Mouse (Mus musculus) WW6 (cell line): Measurements from ENCODE around the gene Slx.
"Not testable (repeated sequence)": the region's sequence is repeated elsewhere in the genome, so short reads cannot be mapped to it uniquely, and the experiment has no call there.

Source experiments
- DNase-seq: peaks from one replicate; pipeline ENCODE4 v3.0.0-alpha.2; 2013; ENCODE audit warnings: low read depth, low spot score

Slx gene

DNA sequence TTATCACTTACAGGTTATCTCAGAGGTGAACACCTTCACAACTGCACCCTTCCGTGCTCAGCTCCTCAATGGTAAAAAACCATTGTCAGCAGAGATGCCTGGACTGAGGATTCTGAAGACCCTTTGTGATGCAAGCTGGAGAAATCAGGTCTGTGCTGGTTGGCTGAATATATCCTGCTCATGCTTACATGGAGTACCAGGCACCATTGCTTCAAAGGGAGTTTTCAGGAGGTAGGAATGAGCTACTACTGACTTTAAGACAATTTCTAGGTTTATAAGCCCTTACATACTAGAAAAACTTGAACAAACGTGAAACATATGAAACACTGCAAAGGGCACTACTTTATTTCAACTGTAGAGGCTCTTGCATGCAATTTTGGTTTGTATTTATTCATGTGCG, at the start of gene Slx:
Gene Slx, minus strand, starts transcription at position 101 of the 400 bp plus-strand sequence.
- DNase-seq: not testable (repeated sequence)
